Mouse (Mus musculus): ENCODE measurements around the gene Prune2.
A peak's percentile ranks its signal among the peaks of the same experiment; 100 is the strongest.

The Prune2 gene

DNA sequence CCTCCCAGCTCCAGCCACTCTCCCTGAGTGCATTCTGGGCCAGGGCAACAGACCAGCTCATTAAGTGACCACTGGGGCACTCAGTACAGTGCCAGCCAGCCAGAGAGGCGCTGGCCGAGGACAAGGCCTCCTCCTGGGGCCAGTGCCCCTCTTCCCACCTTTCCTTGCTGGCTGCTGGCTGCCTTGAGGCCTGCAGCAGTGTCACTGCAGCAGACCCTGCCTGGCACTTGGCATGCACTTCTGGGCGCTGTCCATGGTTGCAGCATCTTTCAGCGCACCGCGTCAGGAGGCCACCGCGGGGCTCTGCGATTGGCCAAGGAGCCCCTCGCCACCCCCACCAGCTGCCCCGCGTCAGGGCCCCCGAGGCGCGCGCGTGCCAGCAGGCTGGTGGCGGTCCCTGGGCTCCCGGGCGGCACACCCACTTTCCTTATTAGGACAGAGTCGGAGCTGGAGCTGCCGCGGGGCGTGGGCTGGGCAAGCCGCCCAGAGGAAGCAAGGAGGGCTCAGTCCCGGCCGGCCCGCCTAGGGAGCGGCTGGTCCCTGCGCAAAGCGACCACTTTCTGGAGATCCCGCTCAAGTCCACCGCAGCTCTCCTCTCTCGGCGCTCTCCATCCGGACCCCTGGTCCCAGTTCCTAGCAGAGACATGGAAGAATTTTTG, at the start of gene Prune2:
Prune2 (plus strand) TSS at position 506 of the 659 bp plus-strand sequence.
- DNase-seq: peak; percentile 18

GRCm38 (mm10) chr19:16911507-16911906, 44.4 kb upstream of the Prune2 start:
- no peak for DNase-seq

GRCm38 (mm10) chr19:16924516-16924915, 31.4 kb upstream of the Prune2 start:
- DNase-seq: no peak

- no peak for DNase-seq
Observed at GRCm38 (mm10) chr19:16934664-16935063, 21.3 kb upstream of the Prune2 start.

DNA sequence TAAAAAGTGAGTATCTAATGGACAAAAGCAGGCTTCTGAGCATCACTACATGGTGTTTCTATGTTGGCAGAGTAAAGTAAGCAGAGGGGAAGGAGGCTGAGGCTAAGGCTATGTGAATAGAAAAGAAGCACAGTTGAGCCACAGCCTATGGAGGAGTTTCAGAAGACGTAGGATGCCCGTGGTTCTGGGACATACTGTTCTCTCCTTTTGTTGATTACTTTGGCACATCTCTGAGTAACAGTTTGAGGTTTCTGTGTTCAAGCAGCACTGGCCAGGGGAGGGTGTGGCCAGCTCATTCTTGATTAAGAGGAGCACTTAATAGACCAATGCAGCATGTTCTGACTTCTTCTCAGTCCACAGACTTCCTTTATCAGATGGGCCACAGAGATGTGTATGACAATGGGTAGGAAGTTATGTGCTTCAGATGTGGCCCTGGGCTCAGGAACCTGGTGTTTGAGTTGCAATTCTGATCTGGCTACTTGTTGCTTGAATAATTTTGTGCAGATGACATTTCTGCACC, 7.1 kb upstream of the Prune2 start:
- no peak for DNase-seq

GRCm38 (mm10) chr19:16949341-16949740, 6.6 kb upstream of the Prune2 start:
- no peak for DNase-seq

DNA sequence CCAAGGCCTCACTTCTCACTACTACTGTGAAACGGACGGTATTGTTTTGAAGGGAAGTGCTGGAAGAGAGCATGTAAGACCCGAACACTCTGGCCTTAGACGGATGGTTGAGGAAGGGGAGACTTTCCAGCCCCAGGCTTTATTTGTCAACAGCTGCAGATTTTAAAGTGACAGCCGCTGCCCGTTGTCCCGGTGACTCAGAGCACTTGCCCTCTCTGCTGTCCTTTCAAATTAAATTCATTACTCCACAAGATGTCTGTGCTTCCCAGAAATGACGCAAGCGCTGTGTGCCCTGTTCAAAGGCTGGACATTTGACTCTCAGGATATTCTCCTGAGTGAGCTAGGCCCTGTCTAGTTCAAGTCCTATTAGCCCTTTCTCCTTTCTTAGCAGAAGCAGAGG, 5.9 kb upstream of the Prune2 start:
- no peak for DNase-seq

- DNase-seq: no peak
Observed at GRCm38 (mm10) chr19:16950664-16951363, 5.1 kb upstream of the Prune2 start.

DNA sequence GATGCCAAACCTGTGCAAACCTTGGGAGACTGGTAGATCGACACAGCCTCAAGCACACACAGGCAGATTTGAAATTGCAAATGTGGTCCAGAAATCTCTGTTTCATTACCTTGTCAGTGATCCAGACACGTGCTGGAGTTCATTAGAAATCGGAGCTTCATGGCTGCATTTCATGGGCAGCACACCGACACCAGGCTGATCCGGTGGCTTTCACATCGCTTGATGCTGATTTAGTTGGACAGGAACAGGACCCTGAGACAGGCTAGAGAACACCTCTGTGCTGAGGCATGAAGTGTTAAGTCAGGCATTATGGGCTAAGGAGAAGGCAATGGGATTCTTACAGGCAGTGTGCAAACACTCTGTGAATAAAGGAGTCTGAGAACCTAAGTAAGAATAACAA, 1.2 kb upstream of the Prune2 start:
- DNase-seq: no peak

GRCm38 (mm10) chr19:16955231-16955612, 696 bp upstream of the Prune2 start:
- no peak for DNase-seq

DNA sequence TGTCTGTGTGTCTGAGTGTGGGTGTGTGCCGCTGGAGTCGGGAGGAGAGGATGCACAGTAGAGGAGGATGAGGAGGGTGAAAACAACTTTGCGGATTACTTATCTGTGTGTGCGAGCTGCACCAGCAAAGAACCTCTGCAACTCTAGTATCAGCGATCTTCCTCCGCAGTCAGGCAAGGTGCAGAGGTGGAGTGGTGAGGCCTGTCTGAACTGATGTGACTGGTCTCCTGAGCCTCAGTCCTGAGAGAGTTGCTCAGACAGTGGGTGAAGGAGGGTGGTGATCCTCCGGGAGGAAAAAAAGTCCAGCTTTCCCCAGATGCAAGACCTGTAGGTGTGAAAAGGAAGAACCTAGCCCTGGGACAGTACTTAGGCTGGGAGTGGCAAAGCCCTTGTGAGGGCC, 401 bp downstream of the Prune2 start:
- no peak for DNase-seq

GRCm38 (mm10) chr19:16959051-16959450, 3.1 kb downstream of the Prune2 start:
- DNase-seq: no peak

DNA sequence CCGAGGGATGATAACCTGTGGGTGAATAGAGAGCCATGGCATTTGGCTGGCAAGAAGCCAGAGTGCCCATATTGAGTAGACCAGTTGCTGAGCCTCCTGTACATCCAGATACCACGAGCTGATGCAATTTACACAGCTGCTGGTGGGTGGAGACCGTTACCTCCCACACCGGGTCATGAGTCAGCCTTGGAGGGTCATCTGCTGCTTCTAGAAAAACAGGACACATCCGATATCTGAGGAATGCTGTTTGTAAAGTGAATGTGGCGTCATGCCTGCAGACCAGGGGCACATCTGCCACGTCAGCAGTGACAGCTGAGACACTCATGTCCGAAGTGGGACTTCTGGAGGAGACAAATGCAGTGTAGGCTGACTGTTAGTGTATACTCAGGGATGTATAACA, 3.6 kb downstream of the Prune2 start:
- no peak for DNase-seq

GRCm38 (mm10) chr19:16961036-16961435, 5.1 kb downstream of the Prune2 start:
- no peak for DNase-seq

- DNase-seq: no peak
Observed at GRCm38 (mm10) chr19:16963178-16963577, 7.3 kb downstream of the Prune2 start.

DNA sequence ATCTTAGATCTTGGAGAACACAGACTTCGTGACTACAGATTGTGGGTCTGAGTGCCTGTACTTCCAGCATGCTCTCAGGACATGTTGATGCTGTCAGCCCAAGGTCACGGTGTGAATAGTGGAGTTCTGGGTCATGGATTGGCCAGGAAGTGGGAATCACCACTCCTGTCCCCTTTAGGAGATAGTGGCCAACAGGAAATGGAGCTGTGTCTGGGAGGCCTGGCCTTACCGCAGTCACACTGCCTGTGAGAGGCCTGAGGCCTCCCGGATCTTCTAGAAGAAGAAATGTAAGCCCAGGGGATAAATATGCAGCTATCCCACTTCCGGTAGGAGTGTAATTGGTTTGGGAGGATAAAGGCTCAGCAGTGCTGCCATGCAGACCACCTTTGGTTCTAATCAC, 12.8 kb downstream of the Prune2 start:
- DNase-seq: no peak

GRCm38 (mm10) chr19:16970612-16971011, 14.7 kb downstream of the Prune2 start:
- no peak for DNase-seq

- no peak for DNase-seq
Observed at GRCm38 (mm10) chr19:16978910-16979309, 23.0 kb downstream of the Prune2 start.

GRCm38 (mm10) chr19:16981743-16982142, 25.8 kb downstream of the Prune2 start:
- no peak for DNase-seq

DNA sequence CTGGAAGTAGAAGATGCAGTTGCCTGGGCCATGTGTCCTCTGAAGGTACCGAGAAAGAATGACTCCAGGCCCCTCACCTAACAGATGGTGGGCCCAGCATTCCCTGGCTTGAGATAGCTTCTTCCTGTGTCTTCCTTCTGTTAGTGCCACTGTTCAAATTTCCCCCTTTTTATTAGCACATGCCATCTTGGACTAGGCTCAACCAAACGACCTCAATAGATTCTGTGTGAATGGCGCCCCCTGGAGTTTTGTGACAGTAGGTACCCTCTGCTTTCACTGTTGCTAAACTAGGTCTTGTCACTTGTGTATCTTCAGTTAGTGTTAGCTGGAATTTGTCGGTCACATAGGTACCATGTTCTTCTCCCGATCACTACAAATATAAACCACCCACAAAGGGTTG, 29.0 kb downstream of the Prune2 start:
- peak; percentile 6 for DNase-seq

- no peak for DNase-seq
Observed at GRCm38 (mm10) chr19:16987984-16988383, 32.1 kb downstream of the Prune2 start.

DNA sequence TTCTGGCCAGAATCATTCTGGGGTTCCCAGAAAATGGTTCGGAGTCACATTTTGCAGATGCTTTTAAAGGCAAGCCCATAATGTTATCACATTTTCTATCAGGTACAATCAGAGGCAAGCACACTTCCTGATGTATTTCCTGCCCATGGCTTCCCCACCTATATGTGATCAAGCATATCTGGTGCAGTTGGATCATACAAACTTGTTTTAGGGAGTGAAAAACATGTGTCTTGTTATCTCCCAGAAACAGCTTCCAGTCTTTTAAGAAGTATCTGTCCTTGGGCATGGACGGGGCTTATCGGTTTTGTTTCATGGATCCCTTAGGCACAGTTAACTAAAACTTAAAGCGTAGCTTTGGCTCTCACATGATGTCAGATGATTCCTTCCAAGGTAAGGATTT, 36.2 kb downstream of the Prune2 start:
- no peak for DNase-seq

DNA sequence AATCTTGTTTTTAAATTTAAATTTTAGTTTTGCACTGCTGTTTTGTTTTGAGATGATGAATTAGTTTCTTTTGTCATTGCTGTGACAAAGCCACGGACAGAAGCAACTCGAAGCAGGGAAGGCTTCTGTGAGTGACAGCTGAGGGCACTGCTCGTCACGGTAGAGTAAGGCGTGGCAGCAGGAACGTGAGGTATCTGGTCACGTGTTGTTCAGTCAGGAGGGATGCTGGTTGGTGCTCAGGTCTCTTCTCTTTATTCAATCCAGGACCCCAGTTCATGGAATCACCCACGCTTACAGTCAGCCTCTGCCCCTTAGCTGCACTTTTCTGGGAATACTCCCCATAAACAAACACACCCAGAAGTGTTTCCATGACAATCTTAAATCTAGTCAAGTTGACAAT, 38.3 kb downstream of the Prune2 start:
- DNase-seq: no peak

- DNase-seq: no peak
Observed at GRCm38 (mm10) chr19:16997915-16998314, 42.0 kb downstream of the Prune2 start.
